Mouse (Mus musculus) lung, postnatal 36 days (tissue): ENCODE results near the gene Cdh18.
"Not testable (repeated sequence)": the region's sequence is repeated elsewhere in the genome, so short reads cannot be mapped to it uniquely, and the experiment has no call there.

Experiments
- DNase-seq: peaks from one replicate; pipeline ENCODE4 v3.0.0; 2022; ENCODE audit warnings: mixed read lengths

The Cdh18 gene

DNA sequence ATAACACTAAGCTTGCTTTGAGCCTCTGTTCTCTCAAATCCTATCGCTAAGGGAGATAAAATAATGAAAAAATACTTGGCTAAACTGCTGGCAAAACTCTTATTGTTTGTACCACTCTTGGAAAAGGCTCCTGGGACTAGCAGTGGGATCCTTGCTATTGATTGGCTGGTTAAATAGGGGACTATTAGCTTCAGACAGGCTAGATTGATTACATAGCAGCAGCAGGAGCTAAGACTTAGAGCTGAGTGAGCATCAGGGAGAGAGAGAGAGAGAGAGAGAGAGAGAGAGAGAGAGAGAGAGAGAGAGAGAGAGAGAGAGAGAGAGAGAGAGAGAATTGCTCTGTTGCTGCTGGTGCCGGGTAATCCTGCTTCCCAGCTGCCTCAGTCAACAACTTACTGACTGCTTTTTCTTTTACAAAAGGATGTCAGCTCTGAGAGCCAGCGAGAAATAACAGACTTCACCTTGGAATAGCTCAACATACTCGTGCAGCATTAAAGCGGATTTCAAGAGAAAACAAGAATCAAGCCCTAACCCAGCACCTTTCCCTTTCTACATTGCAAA is at the start of gene Cdh18:
TSS of gene Cdh18 (plus strand) at position 312 of the 561 bp plus-strand sequence.
- no peak for DNase-seq

DNA sequence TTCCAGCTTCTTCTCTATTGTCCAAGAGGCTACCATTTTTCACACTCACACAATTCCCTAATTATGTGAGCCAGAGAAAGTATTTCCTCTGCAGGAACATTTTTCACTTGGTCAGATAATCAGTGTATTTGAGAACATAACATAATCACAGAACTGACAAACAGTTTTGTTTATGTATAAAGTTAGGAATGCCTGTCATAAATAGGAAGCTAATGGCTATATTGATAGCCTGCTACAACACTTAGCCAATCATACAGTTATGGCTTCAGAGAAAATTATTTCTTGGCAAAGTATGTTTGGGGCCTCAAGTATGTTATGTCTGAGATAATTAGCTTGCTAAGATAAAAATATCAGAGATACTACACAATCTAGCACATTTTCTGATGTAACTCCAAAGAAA is 37.6 kb upstream of the Cdh18 start:
- no peak for DNase-seq

DNA sequence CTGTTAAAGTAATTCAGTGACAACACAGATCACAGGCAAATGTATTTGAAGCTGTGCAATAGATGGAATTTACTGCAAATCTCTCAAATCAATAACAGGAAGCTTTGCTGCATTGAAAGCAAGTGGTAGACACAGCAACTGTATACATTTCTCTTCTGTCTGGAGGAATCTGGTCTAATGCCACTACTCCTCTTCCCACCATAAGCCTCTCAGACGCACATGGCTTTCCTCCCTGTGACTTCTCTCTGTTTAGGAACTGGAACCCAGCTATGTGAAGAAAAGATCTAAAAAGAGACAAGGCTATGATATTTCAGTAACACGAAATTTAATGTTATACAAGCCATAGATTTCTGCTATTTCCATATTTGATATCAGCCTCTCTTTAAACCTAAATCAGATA is 13.0 kb upstream of the Cdh18 start:
- DNase-seq = no peak

DNA sequence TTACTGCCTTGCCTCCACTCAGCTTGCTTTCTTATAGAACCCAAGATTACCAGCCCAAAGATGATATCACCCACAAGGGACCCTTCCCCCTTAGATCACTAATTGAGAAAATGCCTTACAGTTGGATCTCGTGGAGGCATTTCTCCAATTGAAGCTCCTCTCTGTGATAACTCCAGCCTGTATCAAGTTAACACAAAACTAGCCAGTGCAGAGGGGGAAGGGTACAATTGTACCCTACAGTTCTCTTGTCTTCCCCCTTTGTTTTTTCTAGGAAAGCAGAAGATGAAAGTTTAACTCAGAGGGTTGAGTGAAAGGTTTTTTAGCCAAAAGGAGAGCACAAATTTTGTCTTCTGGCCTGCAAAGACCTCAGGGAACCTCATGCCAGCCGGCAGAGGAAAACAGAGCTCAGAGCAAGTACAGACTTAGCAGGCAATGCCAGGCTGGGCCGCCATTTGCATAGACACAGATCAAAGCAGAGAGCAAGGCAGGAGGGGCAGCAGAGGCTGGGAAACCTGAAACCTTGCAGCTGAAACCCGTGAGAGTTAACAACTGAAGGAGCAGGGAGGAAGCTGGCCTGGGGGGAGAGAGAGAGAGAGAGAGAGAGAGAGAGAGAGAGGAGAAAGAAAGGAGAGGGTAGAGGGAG is 29.3 kb downstream of the Cdh18 start:
- no peak for DNase-seq

DNA sequence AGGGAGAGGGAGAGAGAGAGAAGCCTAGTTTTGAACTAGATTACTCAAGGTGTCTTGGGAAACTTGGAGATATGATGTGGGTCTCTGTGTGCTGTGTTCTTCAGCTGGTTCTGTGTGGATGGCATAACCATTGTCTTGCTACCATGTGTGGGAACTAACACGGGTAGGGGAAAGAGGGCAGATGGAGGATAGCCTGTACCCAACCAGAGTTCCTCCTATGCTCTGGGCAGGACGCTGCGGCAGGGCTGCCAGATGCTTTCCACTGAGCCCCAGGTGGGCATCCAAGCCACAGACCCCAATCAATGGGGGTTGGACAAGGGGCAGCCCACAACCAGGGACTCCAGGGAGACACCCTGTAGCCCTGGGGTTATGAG is 29.8 kb downstream of the Cdh18 start:
- DNase-seq = no peak

DNA sequence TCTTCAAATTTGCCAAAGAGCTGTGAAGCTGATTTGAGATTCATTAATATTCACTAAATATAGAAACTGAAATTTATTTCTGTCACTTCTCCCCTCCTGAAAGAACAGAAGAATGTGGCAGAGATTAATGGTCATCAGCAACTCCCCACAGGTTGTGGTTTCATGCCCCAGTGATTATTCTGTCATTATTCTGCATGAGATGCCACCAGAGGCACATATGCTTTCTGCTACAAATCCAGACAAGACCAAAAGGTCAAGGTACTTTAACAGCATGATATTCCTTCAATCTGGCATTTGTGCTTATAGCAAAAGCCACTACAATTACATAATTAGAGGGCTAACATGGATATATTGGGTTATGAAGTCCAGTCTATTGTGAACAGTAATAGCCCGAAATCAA is 35.8 kb downstream of the Cdh18 start:
- no peak for DNase-seq

DNA sequence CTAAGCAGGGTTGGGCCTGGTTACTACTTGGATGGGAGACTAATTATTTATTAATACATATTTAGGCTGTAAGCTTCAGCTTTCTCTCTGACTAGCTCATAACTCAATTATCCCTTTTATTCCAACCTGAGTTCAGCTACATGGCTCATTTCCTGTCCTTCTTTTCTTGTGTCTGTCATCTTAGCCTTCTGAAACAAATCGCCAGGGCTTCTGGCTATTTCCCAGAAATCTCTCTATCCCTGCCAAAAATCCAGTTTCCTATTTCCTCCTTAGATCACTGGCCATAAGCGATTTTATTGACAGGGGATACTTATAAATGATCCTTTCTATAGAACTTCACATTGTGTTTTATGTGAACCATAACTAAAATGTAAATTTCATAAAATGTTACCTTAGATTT is 167.6 kb downstream of the Cdh18 start:
- no peak for DNase-seq

DNA sequence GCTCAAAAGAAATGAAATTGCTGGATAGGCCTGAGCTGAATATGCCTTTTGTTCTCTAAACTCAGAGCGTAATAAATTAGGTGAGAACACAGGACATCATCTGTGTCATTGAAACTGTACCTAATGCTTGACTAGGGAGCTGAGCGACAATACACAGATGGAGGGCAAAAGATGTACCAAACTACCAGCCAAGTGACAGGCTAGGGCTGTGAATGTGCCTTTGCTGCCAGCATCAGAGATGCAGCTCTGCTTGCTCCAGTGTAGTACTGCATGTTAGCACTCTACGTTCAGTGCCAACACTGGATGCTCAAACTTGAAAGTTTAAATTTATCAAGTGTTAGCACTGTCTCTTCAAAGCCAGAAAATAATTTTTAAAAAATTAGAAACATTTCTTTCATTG is 168.9 kb downstream of the Cdh18 start:
- DNase-seq = no peak

DNA sequence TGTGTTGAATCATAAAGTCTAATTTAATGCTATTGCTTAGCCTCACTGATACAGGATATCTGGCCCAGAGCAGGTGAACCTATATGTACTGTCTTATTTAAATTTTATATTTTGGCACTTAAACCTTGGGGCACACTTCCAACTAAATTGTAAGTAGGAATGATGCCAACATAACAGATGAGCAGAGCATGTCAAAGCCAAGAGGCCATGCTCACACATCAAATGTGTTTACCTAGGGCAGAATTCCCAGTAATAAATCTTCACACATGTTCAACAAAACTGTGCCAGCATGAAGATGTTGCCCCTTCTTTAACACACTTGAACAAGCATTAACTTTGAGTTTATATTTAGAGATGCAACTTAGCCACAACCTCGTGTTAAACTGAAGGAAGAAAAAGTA is 177.8 kb downstream of the Cdh18 start:
- DNase-seq = no peak

DNA sequence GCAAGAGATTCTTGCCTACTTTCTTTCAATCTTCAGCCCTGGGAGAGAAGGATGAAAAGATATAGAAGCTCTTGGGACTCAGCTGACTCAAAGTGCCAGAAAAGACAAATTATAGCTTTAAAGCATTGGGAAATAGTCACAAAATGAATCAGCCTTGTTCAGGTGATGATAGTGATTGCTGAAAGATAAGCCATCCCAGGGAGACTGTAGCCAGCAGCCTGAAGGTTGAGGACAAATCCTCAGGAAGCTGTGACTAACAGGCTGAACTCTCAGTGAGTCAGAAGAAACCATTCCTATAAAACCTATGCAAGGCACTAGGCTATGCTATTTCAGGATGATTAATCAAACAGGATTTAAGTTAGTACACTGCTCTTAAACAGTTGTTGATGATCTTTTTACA is 184.2 kb downstream of the Cdh18 start:
- no peak for DNase-seq

DNA sequence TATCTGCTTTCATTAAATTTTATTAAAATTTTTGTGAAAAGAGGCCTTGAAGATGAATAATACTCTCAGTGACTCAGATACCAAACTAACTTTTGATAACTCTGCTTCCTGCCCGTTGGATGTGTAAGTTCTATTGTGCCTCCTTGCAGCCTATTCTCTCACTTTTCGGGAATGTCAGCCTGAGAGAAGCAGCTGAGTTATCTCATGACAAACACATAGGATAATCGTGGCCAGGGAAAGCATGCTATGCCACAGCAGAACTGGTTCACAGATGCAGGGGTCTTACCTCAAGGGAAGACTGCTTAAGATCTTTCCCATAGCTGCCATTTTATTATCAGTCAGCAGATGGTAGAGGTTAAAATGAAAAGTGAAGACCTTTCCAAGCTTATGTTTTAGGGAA is 187.3 kb downstream of the Cdh18 start:
- DNase-seq = no peak

DNA sequence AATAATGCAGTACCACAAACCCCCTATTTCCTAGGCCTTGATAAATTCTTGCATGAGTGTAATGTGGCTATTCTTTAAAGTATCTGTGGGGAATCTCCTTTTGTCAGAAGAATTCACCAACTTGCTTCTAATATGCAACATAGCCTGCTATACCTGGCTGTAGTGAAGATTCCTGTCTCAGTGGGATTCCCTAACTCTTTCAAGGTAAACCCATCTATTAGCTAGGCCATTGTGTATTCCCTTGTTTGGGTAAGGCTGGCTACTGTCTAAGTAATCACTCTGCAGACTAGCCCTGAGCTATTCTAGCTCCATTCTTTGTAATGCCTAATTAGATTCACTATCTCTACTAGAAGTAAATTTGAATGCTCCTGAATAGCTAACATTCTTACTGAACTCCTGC is 212.4 kb downstream of the Cdh18 start:
- not testable (repeated sequence) for DNase-seq

DNA sequence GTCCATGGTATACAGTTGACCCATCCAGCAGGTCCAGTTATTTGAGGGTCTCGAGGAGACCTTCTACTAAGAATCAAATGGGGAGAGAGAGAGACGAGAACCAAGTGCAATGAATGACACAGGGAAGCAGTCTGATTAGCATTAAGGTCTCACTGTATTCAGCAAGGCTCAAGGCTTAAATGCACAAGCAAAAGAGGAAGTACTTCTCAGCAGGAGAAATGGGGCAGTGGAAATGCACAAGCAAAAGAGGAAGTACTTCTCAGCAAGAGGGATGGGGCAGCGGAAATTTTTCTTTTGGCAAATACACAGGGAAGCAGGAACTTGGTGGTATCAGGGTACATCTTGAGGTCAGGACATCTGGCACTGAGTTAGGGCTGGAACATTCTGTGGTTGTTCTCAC is 217.8 kb downstream of the Cdh18 start:
- not testable (repeated sequence) for DNase-seq

DNA sequence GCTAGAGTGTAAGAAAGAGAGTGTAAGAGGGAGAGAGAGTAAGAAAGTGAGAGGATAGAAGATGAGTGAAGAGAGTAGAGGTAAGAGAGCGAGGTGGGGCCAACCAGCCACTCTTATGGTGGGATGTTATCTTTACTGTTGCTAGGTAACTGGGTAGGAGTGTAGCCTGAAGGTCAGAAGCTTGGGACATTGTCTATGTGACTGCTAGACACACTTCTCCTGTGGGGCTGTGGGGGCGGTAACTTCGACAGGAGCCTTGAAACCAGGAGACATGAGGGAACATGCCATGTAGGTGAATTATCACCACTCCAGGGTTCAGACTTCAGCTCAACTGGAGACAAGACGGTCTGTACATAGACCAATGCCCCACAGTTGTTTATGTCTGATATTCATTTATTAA is 227.5 kb downstream of the Cdh18 start:
- DNase-seq = no peak

DNA sequence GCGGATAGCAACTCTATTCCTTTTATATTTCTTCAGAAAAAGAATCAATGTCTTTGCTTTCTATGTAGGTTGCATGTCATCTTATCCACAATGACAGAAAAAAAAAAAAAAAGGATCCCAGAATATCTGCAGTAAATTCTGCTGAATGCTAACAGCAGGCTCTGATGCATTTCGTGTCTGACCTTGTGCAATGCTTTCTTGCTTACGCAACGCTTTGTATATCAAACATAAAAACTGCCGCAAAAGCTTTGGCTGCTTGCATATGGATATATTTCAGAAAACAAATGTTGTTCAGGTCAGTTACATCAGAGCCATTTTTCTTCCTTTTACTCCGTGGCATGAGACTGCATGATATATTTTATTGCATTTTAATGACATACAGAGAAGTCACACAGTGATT is 240.9 kb downstream of the Cdh18 start:
- no peak for DNase-seq

DNA sequence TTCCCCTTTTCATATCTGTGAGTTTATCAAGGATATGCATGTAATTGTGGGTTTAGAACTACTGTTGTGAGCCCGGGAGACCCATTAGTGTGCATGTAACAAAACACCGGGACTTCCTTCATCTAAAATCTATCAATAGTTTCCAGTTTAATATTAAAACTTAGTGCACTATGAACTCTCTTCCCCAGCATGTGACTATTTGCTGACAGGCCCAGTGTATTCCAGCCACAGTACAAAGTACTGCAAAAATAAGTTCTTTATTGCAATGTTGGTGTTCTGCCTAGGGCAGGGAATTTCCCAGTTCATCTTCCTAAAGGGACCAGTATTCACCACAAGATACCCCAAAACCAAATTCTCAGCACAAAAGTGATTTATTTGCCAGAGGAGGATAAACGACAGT is 243.0 kb downstream of the Cdh18 start:
- DNase-seq = no peak

DNA sequence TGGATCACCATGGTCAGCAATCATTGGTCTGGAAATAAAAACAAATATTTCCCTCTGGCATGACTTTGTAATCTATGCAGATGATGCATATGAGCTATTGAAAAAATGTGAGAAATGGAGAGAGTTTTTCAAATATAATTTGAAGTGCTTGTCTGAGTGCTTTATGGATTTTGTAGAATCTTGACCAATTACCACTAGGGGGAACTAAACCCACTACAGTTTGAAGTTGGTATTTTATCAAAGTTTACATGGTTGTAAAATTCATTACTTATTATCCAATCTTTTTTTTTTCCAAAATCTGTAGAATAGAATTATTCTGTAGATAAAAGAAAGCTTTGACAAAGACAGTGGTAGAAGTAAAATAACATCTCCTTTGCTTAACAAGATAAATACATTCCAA is 284.3 kb downstream of the Cdh18 start:
- no peak for DNase-seq

DNA sequence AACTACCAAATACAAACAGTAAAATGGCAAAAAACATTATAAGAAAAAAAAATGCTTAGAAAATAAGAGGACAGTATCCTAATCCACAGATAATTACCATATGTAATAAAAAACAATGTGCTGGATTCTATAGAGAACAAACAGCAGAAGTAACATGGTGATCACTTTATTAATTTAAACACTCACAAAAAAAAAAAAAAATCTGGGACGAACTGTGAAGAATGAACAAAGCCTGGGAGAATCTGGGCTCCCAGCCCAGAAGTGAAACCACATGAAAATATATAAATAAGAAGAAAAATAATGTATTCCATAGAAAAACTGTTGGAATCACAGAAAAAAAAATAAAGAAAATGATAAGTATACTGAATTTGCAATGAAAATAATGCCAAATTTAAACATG is 288.4 kb downstream of the Cdh18 start:
- no peak for DNase-seq

DNA sequence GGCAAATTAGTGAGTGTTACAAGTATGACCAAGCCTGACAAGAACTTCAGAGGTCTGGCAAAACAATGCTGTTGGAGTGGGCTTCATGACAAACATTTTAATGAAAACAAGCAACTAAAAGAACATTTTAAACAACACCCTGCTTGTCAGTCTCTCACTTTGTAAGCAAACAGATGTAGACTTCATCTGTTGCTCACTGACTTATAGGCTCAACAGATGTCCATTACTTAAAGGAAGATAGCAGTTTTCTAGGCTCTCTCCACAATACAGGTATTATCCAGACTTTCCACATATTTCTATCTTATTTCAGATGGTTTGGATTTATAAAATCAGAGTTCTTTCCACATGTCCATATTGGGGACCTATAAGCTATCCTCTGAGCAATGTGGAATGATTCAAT is 308.9 kb downstream of the Cdh18 start:
- no peak for DNase-seq

DNA sequence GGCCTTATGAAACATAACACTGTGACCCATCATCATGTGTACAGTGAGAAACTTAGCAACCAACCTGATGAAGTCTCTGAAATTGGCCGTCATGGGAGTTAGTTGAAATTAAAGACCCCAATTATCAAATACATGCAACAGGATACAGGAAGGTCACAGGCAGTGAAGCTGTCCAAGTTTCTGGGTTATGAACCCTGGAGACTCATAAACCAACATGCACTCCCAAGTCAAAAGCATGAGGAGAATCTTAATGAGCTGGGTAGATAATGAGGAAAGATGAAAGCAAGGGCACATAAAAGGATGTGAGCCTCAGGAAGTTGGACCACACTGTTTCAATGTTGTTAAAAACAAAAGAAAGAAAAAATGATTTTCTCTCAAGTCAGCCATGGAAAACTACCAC is 321.9 kb downstream of the Cdh18 start:
- DNase-seq = no peak

DNA sequence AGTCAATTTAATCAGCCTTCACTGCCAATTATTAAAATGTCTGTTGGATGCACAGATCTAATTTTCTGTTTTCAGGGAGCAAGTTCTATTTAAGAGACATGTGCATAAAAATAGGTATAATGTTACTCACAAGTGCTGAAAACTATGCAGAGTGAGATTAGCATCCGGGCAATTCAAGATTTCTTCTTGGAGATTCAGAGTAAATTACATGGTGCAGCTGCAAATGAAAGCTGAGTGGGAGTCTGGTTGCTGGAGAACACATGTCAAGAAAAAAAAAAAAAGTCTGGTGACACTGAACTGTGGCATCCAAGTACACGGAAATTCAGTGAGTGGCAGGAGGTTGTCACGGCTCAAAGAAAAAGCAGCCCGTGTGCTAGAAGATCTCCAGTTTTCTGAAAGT is 348.9 kb downstream of the Cdh18 start:
- no peak for DNase-seq

DNA sequence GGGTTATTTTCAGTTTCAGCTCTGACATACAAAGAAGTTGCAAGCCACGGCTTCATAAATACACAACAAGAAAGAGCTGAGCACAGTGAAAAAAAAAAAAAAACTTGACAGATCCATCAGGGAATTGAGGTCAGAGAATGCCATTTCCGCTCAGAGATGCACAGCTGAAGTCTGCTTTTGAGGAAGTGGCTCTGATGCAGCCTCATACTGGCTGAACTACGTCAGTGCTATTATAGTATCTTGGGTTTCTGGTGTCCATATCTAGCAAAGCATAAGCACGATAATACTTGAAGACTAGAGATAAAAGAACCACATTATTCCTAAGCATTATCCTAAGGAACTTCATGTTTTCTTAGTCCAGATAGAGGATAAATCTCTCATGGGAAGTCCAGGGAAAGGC is 349.4 kb downstream of the Cdh18 start:
- no peak for DNase-seq

DNA sequence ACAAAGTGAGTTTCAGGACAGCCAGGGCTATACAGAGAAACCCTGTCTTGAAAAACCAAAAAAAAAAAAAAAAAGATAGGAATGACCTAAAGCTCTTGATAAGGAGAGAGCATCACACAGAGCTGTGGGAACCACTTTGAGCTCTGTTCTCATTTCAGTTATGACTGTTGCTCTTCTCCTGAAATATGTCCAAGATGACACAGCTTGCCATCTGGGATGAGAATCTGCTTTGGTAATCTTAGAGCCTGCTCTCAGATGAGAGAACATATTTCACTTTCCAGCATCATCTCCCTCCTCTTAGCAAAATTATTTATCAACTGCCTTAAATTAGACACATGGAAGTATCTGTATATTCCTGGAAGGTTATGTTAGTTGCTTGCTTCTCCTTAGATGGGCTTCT is 365.6 kb downstream of the Cdh18 start:
- DNase-seq = no peak

DNA sequence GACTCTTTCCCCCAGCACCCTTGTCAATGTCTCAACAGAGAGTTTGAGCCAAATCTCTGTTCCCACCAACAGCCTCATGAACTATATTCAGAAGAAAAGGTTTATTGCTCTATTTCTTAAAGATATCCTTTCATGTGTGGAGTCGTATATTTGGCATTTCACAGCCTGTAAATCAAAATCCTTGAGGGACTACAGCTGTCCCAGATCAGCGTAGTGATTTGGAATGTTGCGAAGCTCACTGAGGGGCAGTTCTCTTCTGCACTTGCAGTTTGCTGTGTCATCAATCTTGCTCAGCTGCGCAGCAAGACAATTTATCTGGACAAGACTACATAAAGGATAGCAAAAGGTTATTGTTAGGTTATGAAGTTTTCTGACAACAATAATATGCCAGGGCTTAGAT is 385.5 kb downstream of the Cdh18 start:
- DNase-seq = no peak

DNA sequence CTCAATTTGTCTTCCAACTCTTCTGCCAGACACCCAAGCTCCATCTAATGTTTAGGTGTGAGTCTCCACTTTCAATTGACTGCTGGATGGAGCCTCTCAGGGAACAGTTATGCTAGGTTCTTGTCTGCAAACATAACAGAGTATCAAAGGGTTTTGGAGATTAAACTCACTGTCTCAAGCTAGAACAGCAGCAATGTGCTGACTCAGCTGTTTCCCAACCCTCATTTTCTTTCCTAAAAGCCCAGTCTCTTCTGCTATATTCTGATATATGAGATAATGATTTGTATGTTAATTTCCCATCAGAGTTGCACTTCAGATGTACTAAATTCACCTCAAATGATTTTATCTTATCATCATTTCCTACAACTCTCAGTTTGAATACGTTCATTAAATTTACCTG is 398.4 kb downstream of the Cdh18 start:
- DNase-seq = no peak

DNA sequence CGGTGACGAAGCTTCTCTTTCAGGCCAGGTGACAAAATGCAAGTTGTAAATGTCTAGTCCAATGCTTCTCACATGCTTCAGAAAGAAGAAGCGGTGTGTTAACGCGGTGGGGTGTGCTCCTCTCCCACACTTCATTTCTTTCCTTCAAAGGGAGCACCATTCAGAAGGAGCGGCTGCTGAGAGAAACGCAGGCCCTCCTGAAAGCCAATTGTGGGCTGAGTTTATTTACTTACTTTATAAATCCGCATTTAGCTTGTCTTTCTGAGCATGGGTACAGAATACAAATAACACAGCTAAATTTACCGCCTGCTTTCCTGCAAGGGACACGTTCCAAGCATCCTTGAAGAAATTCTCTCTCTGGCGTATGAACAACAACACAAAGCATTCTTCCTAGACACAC is 420.6 kb downstream of the Cdh18 start:
- DNase-seq = no peak
